Mouse (Mus musculus) embryonic fibroblast, embryonic 13.5 days (primary cell): ENCODE results near the gene Unc79. TPM values are rescaled to one million over a fixed set of nuclear protein-coding genes. Genes with fewer than 3 reads are reported as not detected.

ENCODE experiments used
- H3K27ac ChIP-seq: 2 replicates; pipeline ENCODE4 v1.5.1; 2012; ENCODE audit warnings: low read length, control low read depth, inconsistent platforms; ENCODE audit not compliant: insufficient read depth
- H3K4me1 ChIP-seq: 2 replicates; pipeline ENCODE4 v1.6.1; 2011; ENCODE audit warnings: low read length; ENCODE audit not compliant: control insufficient read depth, insufficient read depth
- H3K4me3 ChIP-seq: 2 replicates; pipeline ENCODE4 v1.5.1; 2011; ENCODE audit warnings: mild to moderate bottlenecking, control low read depth, low read length; ENCODE audit not compliant: insufficient read depth
- CTCF ChIP-seq: IDR thresholded peaks from 2 replicates; pipeline ENCODE4 v1.5.1; 2011; ENCODE audit warnings: mild to moderate bottlenecking, control low read depth, low read length, moderate library complexity, borderline replicate concordance; ENCODE audit not compliant: insufficient read depth
- POLR2A ChIP-seq: IDR thresholded peaks from 2 replicates; pipeline ENCODE4 v1.6.1; 2011; ENCODE audit warnings: low read depth, mild to moderate bottlenecking, control low read depth, low read length, moderate library complexity
- polyA plus RNA-seq: library from polyadenylated mRNA; stranded (reverse); fragments of >200 nt; gene quantifications from 2 replicates; pipeline ENCODE4 v1.2.4, GENCODE M21; 2011; ENCODE audit warnings: low read depth; ENCODE audit not compliant: missing spikeins, insufficient read length

Unc79 gene
- polyA plus RNA-seq, 1 experiment, result not detected

- Histone ChIP-seq H3K4me1 (no peaks in the 10 kb centered on the region), H3K27ac (no peak overlapping the region), H3K4me3 (no peak overlapping the region)
- TF ChIP-seq CTCF, result no peak
- TF ChIP-seq POLR2A, result no peak
Measured at GRCm38 (mm10) chr12:103069565-103069964, 120.9 kb downstream of the Unc79 start.

- Histone ChIP-seq H3K27ac (no peak overlapping the region), H3K4me1 (no peaks in the 10 kb centered on the region), H3K4me3 (no peak overlapping the region)
- no peak for TF ChIP-seq POLR2A
- no peak for TF ChIP-seq CTCF
Measured at GRCm38 (mm10) chr12:103073953-103074352, 125.3 kb downstream of the Unc79 start.

DNA sequence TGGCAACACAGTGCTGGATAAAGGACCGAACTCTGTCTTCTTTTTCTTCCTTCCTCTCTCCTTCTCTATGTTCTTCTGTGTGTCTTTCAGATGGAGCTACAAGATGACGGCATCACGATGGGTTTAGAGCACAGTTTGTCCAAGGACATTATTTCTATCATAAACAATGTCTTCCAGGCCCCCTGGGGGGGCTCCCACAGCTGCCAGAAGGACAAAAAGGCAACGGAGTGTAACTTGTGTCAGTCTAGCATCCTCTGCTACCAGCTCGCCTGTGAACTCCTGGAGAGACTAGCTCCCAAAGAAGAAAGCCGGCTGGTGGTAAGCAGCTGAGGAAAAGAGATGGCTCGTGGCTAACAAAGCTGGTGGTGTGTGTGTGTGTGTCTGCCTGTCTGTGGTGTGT lies 130.1 kb downstream of the Unc79 start:
- Histone ChIP-seq H3K4me1 (no peaks in the 10 kb centered on the region), H3K4me3 (no peak overlapping the region), H3K27ac (no peak overlapping the region)
- TF ChIP-seq POLR2A, result no peak
- TF ChIP-seq CTCF, result no peak

- Histone ChIP-seq H3K4me1 (no peaks in the 10 kb centered on the region), H3K4me3 (no peak overlapping the region), H3K27ac (no peak overlapping the region)
- TF ChIP-seq POLR2A (no peak), CTCF (no peak)
Measured at GRCm38 (mm10) chr12:103080055-103080454, 131.4 kb downstream of the Unc79 start.

- Histone ChIP-seq H3K27ac (no peak overlapping the region), H3K4me3 (no peak overlapping the region), H3K4me1 (no peaks in the 10 kb centered on the region)
- TF ChIP-seq POLR2A (no peak), CTCF (no peak)
Measured at GRCm38 (mm10) chr12:103091831-103092230, 143.2 kb downstream of the Unc79 start.

DNA sequence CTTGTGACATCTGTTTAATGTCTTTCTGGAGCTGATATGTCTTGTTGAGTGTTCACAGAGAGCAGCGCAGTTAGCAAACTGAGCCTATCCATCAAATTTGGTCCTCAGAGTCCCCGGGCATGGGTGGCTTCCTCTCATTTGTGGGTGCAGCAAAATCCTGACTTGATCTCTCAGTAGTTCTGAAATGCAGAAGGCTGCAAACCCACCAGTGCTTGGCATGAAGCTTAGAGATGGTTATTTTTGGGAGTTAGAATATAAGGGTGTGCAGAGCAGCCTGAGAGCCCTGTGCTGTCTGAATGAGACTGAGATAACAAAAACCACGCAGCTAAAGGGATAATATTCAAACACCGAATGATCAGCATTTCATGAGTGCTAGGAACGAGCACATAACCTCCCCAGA lies 146.5 kb downstream of the Unc79 start:
- H3K4me1 ChIP-seq, result no peaks in the 10 kb centered on the region
- no peak overlapping the region for H3K4me3 ChIP-seq
- H3K27ac ChIP-seq, result no peak overlapping the region
- TF ChIP-seq CTCF, result no peak
- no peak for TF ChIP-seq POLR2A

- TF ChIP-seq CTCF (no peak), POLR2A (no peak)
- no peak overlapping the region for H3K4me3 ChIP-seq
- no peak overlapping the region for H3K27ac ChIP-seq
- H3K4me1 ChIP-seq, result no peaks in the 10 kb centered on the region
Measured at GRCm38 (mm10) chr12:103099185-103099584, 150.5 kb downstream of the Unc79 start.

DNA sequence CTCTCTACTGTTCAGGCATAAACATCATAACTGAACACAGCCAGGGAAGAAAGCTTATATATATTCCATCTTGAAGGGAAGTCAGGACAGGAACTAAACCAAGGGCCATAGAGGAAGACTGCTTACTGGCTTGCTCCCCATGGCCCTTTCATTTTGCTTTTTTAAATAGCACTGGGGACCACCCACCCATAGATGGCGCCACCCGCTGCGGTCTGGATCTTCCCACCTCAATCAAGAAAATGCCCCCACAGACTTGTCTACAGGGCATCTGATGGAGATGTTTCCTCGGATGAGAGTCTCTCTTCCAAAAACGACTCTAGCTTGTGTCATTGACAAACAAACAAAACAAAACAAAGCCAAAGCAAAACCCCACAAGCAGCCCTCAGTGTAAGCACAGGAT lies 151.4 kb downstream of the Unc79 start:
- Histone ChIP-seq H3K4me1 (no peaks in the 10 kb centered on the region), H3K27ac (no peak overlapping the region), H3K4me3 (no peak overlapping the region)
- no peak for TF ChIP-seq CTCF
- TF ChIP-seq POLR2A, result no peak

DNA sequence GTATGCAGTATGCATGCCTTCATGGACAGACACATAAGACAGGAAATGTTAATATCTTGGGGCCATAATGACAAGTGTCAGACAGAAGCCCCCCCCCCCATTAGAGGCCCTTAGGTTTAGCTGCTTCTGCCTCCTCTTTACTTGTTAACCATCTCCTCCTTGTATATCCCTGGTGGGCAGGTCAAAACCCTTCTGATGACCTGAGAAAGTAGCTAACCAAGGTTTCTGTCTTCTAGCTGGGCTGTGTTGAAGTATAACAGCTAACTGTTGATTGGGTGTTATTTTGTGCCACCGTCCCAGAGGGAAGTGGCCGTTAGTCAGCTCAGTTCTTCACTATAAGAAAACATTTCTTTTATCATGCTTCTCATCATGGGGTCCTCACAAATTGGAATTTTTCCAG lies 154.4 kb downstream of the Unc79 start:
- Histone ChIP-seq H3K4me1 (no peaks in the 10 kb centered on the region), H3K27ac (no peak overlapping the region), H3K4me3 (no peak overlapping the region)
- TF ChIP-seq CTCF, result no peak
- TF ChIP-seq POLR2A, result no peak

DNA sequence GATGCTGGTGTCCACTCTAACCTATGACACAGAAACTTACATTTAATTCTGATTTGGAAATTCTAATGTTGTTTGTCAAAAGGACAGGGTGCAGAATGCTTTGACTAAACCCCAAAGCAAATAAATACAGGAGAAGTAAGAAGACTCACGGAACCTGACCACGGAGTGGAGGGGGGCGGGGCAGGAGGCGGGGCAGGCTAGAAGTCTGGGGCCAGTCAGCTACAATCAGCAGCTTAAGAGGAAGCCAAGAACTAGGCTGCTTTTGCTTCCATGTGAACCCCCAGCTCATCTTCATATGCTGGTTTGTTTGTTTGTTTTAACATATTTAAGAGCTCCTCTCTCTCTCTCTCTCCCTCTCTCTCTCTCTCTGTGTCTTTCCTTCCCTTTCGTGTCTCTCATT lies 154.9 kb downstream of the Unc79 start:
- Histone ChIP-seq H3K4me1 (no peaks in the 10 kb centered on the region), H3K27ac (no peak overlapping the region), H3K4me3 (no peak overlapping the region)
- TF ChIP-seq POLR2A (no peak), CTCF (no peak)

DNA sequence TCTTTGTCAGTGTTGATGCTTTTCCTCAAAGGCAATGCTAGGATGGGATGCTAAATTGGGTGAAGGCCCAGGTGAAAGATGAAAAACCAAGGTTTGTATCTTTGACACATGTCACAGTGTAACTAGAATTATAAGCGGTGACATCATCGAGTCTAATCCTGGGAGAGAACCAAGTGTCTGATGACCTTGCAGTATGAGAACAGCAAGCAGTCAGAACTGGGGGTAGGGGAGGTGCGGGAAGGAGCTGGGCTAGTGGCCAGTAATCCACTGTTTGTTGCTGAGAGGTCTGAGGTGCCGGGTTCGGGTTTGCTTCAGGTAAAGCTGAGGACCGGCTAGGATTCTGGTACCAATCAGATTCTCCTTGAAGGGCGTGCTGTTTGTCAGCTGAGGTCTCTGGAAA lies 160.6 kb downstream of the Unc79 start:
- Histone ChIP-seq H3K4me3 (no peak overlapping the region), H3K4me1 (no peaks in the 10 kb centered on the region), H3K27ac (no peak overlapping the region)
- TF ChIP-seq CTCF (no peak), POLR2A (no peak)
